Mouse (Mus musculus) neural tube, embryonic 11.5 days (tissue): ENCODE data around the gene Lrrc49. TPM values are rescaled to one million over a fixed set of nuclear protein-coding genes. Genes with fewer than 3 reads are reported as not detected.

Experiments
- ATAC-seq: fragments of 200-750 bp; cut with Nextera tagmentation; 2 replicates; pipeline ENCODE4 v1.8.0; 2017; ENCODE audit warnings: moderate number of reproducible peaks, mild to moderate bottlenecking, moderate TSS enrichment, moderate library complexity; ENCODE audit not compliant: insufficient read depth, low FRiP score, low TSS enrichment
- DNase-seq: peaks from one replicate; pipeline ENCODE4 v3.0.0-alpha.2; 2015; ENCODE audit warnings: low spot score
- H3K27ac ChIP-seq: fragments of 300-500 bp; sonication (generic); 2 replicates; pipeline ENCODE4 v1.5.1; 2014; ENCODE audit warnings: low read depth, mild to moderate bottlenecking, low read length
- H3K27me3 ChIP-seq: fragments of 300-500 bp; sonication (generic); 2 replicates; pipeline ENCODE4 v1.6.1; 2014; ENCODE audit warnings: mild to moderate bottlenecking, low read length, mixed read lengths; ENCODE audit not compliant: control insufficient read depth, insufficient read depth
- H3K36me3 ChIP-seq: fragments of 300-500 bp; sonication (generic); 2 replicates; pipeline ENCODE4 v1.6.1; 2014; ENCODE audit warnings: mild to moderate bottlenecking, low read length, moderate library complexity, mixed read lengths; ENCODE audit not compliant: control insufficient read depth, insufficient read depth
- H3K4me1 ChIP-seq: fragments of 300-500 bp; sonication (generic); 2 replicates; pipeline ENCODE4 v1.6.1; 2014; ENCODE audit warnings: low read length, mixed read lengths; ENCODE audit not compliant: control insufficient read depth, insufficient read depth
- H3K4me2 ChIP-seq: fragments of 300-500 bp; sonication (generic); 2 replicates; pipeline ENCODE4 v1.6.1; 2014; ENCODE audit warnings: low read depth, mild to moderate bottlenecking, moderate library complexity
- H3K4me3 ChIP-seq: fragments of 300-500 bp; sonication (generic); 2 replicates; pipeline ENCODE4 v1.5.1; 2014; ENCODE audit warnings: low read depth, low read length
- H3K9ac ChIP-seq: fragments of 300-500 bp; sonication (generic); 2 replicates; pipeline ENCODE4 v1.6.1; 2014; ENCODE audit warnings: mild to moderate bottlenecking, low read length
- H3K9me3 ChIP-seq: fragments of 300-500 bp; sonication (generic); 2 replicates; pipeline ENCODE4 v1.6.1; 2016; ENCODE audit warnings: low read length; ENCODE audit not compliant: control insufficient read depth
- WGBS: fragments of 180-500 bp; shearing (Covaris S2); extraction: QIAGEN DNeasy Blood & Tissue Kit; methylation state at CpG from one replicate; pipeline ENCODE4 v1.1.7; 2014; 5-methylcytosine and 5-hydroxymethylcytosine counted together
- polyA plus RNA-seq: library from polyadenylated mRNA; unstranded; fragments of >200 nt; fragmentation: Nextera tagmentation; extraction: Ambion mirVana; gene quantifications from 2 replicates; pipeline ENCODE4 v1.2.1, GENCODE M21; 2014

Gene Lrrc49
- polyA plus RNA-seq, 1 experiment from 2014 or later = 47.9 TPM

- no peak for DNase-seq
- WGBS = 74% methylated on average over 7 of the region's 7 CpGs
Measured at GRCm38 (mm10) chr9:60626311-60626791, 61.6 kb downstream of the Lrrc49 start.

GRCm38 (mm10) chr9:60625895-60626294 lies 62.1 kb downstream of the Lrrc49 start:
- no peaks in the 10 kb centered on the region for H3K9me3 ChIP-seq
- H3K4me2 ChIP-seq = no peak overlapping the region
- 65% methylated on average over 2 of the region's 2 CpGs for WGBS
- H3K36me3 ChIP-seq = no peaks in the 10 kb centered on the region
- ATAC-seq (no peak), DNase-seq (no peak)
- H3K27me3 ChIP-seq = no peaks in the 10 kb centered on the region
- H3K4me3 ChIP-seq = no peak overlapping the region
- H3K9ac ChIP-seq = no peak overlapping the region
- no peak overlapping the region for H3K27ac ChIP-seq
- H3K4me1 ChIP-seq = no peaks in the 10 kb centered on the region

More at GRCm38 (mm10) chr9:60626311-60626791, 61.6 kb downstream of the Lrrc49 start:
- Histone ChIP-seq H3K4me2 (no peak overlapping the region), H3K4me1 (no peaks in the 10 kb centered on the region), H3K9ac (no peak overlapping the region), H3K27me3 (no peaks in the 10 kb centered on the region), H3K4me3 (no peak overlapping the region), H3K9me3 (no peaks in the 10 kb centered on the region), H3K27ac (no peak overlapping the region), H3K36me3 (no peaks in the 10 kb centered on the region)
- no peak for ATAC-seq

- no peak overlapping the region for H3K9ac ChIP-seq
- no peaks in the 10 kb centered on the region for H3K4me1 ChIP-seq
- no peak overlapping the region for H3K4me3 ChIP-seq
- no peaks in the 10 kb centered on the region for H3K27me3 ChIP-seq
- no peak overlapping the region for H3K4me2 ChIP-seq
- DNase-seq = no peak
- ATAC-seq = no peak
- H3K36me3 ChIP-seq = no peaks in the 10 kb centered on the region
- H3K27ac ChIP-seq = no peak overlapping the region
- WGBS = 73% methylated on average over 9 of the region's 9 CpGs
- no peaks in the 10 kb centered on the region for H3K9me3 ChIP-seq
Measured at GRCm38 (mm10) chr9:60616946-60617345, 71.0 kb downstream of the Lrrc49 start.

GRCm38 (mm10) chr9:60616359-60616758 lies 71.6 kb downstream of the Lrrc49 start:
- no peaks in the 10 kb centered on the region for H3K9me3 ChIP-seq
- 85% methylated on average over 7 of the region's 7 CpGs for WGBS
- H3K36me3 ChIP-seq = no peaks in the 10 kb centered on the region
- H3K9ac ChIP-seq = no peak overlapping the region
- H3K4me1 ChIP-seq = no peaks in the 10 kb centered on the region
- DNase-seq (no peak), ATAC-seq (no peak)
- no peak overlapping the region for H3K4me2 ChIP-seq
- H3K27ac ChIP-seq = no peak overlapping the region
- H3K4me3 ChIP-seq = no peak overlapping the region
- H3K27me3 ChIP-seq = no peaks in the 10 kb centered on the region

- no peak overlapping the region for H3K4me2 ChIP-seq
- no peaks in the 10 kb centered on the region for H3K27me3 ChIP-seq
- DNase-seq (no peak), ATAC-seq (no peak)
- H3K27ac ChIP-seq = no peak overlapping the region
- WGBS = 90% methylated on average over 2 of the region's 2 CpGs
- H3K9ac ChIP-seq = no peak overlapping the region
- no peak overlapping the region for H3K4me3 ChIP-seq
- H3K36me3 ChIP-seq = no peaks in the 10 kb centered on the region
- no peaks in the 10 kb centered on the region for H3K4me1 ChIP-seq
- no peaks in the 10 kb centered on the region for H3K9me3 ChIP-seq
Measured at GRCm38 (mm10) chr9:60612260-60612659, 75.7 kb downstream of the Lrrc49 start.

- H3K9ac ChIP-seq = no peak overlapping the region
- H3K36me3 ChIP-seq = no peaks in the 10 kb centered on the region
- DNase-seq = no peak
- 68% methylated on average over 13 of the region's 13 CpGs for WGBS
- H3K27me3 ChIP-seq = no peaks in the 10 kb centered on the region
- ATAC-seq = no peak
- no peak overlapping the region for H3K4me2 ChIP-seq
- H3K4me3 ChIP-seq = no peak overlapping the region
- H3K4me1 ChIP-seq = no peaks in the 10 kb centered on the region
- H3K9me3 ChIP-seq = no peaks in the 10 kb centered on the region
- H3K27ac ChIP-seq = no peak overlapping the region
Measured at GRCm38 (mm10) chr9:60610194-60610593, 77.8 kb downstream of the Lrrc49 start.

GRCm38 (mm10) chr9:60608857-60609256 lies 79.1 kb downstream of the Lrrc49 start:
- Histone ChIP-seq H3K9ac (no peak overlapping the region), H3K4me1 (no peaks in the 10 kb centered on the region), H3K27me3 (no peaks in the 10 kb centered on the region), H3K4me2 (no peak overlapping the region), H3K4me3 (no peak overlapping the region), H3K36me3 (no peaks in the 10 kb centered on the region), H3K9me3 (no peaks in the 10 kb centered on the region), H3K27ac (no peak overlapping the region)
- ATAC-seq = no peak
- DNase-seq = no peak
- 92% methylated on average over 9 of the region's 9 CpGs for WGBS

GRCm38 (mm10) chr9:60608086-60608485 lies 79.9 kb downstream of the Lrrc49 start:
- DNase-seq (no peak), ATAC-seq (no peak)
- Histone ChIP-seq H3K9ac (no peak overlapping the region), H3K4me3 (no peak overlapping the region), H3K36me3 (no peaks in the 10 kb centered on the region), H3K27me3 (no peaks in the 10 kb centered on the region), H3K9me3 (no peaks in the 10 kb centered on the region), H3K4me2 (no peak overlapping the region), H3K27ac (no peak overlapping the region), H3K4me1 (no peaks in the 10 kb centered on the region)
- 79% methylated on average over 3 of the region's 3 CpGs for WGBS

- Histone ChIP-seq H3K4me3 (no peak overlapping the region), H3K9me3 (no peaks in the 10 kb centered on the region), H3K27me3 (no peaks in the 10 kb centered on the region), H3K27ac (no peak overlapping the region), H3K36me3 (no peaks in the 10 kb centered on the region), H3K4me2 (no peak overlapping the region), H3K9ac (no peak overlapping the region), H3K4me1 (no peaks in the 10 kb centered on the region)
- ATAC-seq (no peak), DNase-seq (no peak)
- WGBS = 94% methylated on average over 2 of the region's 2 CpGs
Measured at GRCm38 (mm10) chr9:60604971-60605370, 83.0 kb downstream of the Lrrc49 start.
